Mouse (Mus musculus) brain, embryonic 14.5 days (tissue): ENCODE data around the gene Gm49425.

Experiments used
- CTCF ChIP-seq: fragments of 200-500 bp; IDR thresholded peaks from 2 replicates; pipeline ENCODE4 v1.5.1; 2012; ENCODE audit warnings: inconsistent platforms, mild to moderate bottlenecking, moderate library complexity, borderline replicate concordance; ENCODE audit not compliant: insufficient read depth, insufficient read length; ENCODE audit errors: extremely low read depth
- POLR2A ChIP-seq: fragments of 200-500 bp; IDR thresholded peaks from 2 replicates; pipeline ENCODE4 v1.6.1; 2012; ENCODE audit warnings: mild to moderate bottlenecking, inconsistent platforms, borderline replicate concordance; ENCODE audit not compliant: poor library complexity, insufficient read depth, insufficient read length, severe bottlenecking; ENCODE audit errors: extremely low read depth

GRCm38 (mm10) chr15:101536054-101536850, 19.2 kb upstream of the Gm49425 start:
- TF ChIP-seq CTCF (no peak), POLR2A (no peak)
